Mouse (Mus musculus) pancreas, adult 10 weeks (tissue): ENCODE data around the gene a. TPM values are rescaled to one million over a fixed set of nuclear protein-coding genes. Genes with fewer than 3 reads are reported as not detected.

Source experiments
- polyA plus RNA-seq: library from polyadenylated mRNA; stranded (reverse); fragments of 350-450 nt; fragmentation: Illumina TruSeq; extraction: RNeasy Lipid Tissue Mini Kit (QIAGEN cat#74804); gene quantifications from one replicate; pipeline ENCODE4 v1.2.3, GENCODE M21; 2015; ENCODE audit warnings: low read depth, low replicate concordance; ENCODE audit not compliant: insufficient read depth

The a gene
- polyA plus RNA-seq, result not detected

GRCm38 (mm10) chr2:154790656-154791483 lies at the start of gene a, which contains the start of gene Raly:
Gene a, plus strand, starts transcription at chr2:154791402.
Gene Raly, plus strand, starts transcription at chr2:154791096.

GRCm38 (mm10) chr2:154769930-154770329 lies 21.3 kb upstream of the a start, which contains the start of gene Gm14214:
Gene Gm14214, minus strand, starts transcription at chr2:154770030.

DNA sequence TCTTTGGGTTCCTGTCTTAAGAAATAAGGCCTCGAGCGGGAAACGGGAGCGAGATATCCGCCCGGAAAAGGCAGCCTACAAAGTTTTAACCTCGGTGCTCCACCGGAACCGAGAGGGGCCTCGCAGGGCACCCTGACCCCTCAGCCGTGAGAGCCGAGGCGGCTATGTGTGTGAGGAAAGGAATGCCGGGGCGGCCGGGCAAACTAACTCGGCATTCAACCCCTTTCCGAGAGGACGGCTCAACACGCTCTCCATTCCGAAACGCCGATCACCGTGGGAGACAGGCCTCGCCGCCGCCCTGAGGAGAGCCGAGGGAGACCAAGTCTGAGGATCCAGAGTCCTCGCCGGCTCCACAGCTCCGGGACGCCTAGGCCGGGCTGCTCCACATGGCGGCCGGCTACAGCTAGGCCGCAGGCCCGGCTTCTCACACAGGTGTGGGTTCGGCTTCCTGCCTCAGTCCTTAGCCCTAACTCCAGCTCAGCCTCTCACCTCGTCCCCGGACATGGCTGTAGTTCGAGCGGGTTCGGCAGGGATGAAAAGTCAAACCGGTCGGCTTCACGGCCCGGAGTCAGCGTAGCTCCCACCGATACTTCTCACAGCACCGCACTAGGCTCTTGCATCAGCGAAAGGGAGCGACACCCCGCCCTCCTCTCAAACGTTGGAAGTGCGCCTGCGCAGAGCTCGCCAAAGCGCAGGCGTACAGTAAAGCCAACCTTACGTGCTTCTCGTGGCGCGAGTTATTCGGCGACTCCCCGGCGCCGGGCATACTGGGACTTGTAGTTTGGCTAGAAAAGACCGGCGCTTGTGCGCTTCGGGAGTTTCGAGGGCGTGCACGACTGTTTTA lies 101.2 kb downstream of the a start, which contains the start of gene Eif2s2:
Gene Eif2s2 (minus strand): TSS at position 735 of the 844 bp plus-strand sequence.

GRCm38 (mm10) chr2:155018251-155018755 lies 227.1 kb downstream of the a start, which contains the start of gene Gm14226:
Gene Gm14226, plus strand, starts transcription at chr2:155018266.

GRCm38 (mm10) chr2:155073978-155074765 lies 283.0 kb downstream of the a start, which contains the start of gene Ahcy:
Gene Ahcy, minus strand, starts transcription at chr2:155074497.

Other genes with a start within 250 kb of the a start
- not detected for gene 1700003F12Rik, start 244.3 kb upstream of the a start, polyA plus RNA-seq
- gene Actl10, start 239.6 kb upstream of the a start, polyA plus RNA-seq, result not detected
- gene Necab3, start 232.5 kb upstream of the a start, polyA plus RNA-seq, result not detected
- 1.2 TPM for gene E2f1, start 221.5 kb upstream of the a start, polyA plus RNA-seq
- gene Pxmp4, start 187.7 kb upstream of the a start, polyA plus RNA-seq, result 4.9 TPM
- gene Zfp341, start 178.1 kb upstream of the a start, polyA plus RNA-seq, result 1.0 TPM
- not detected for gene 4930519P11Rik, start 178.0 kb upstream of the a start, polyA plus RNA-seq
- 35.4 TPM for gene Chmp4b, start 139.7 kb upstream of the a start, polyA plus RNA-seq
- not detected for gene Gm14214, start 21.4 kb upstream of the a start, polyA plus RNA-seq
- 22.9 TPM for gene Raly, start 306 bp upstream of the a start, polyA plus RNA-seq
- gene Eif2s2, start 101.5 kb downstream of the a start, polyA plus RNA-seq, result 26.5 TPM
- 0.57 TPM for gene Gm14226, start 226.9 kb downstream of the a start, polyA plus RNA-seq